Mouse (Mus musculus) limb, embryonic 14.5 days (tissue): ENCODE measurements around the gene Irgm2. TPM values are rescaled to one million over a fixed set of nuclear protein-coding genes. Genes with fewer than 3 reads are reported as not detected.
"Not testable (repeated sequence)": the region's sequence is repeated elsewhere in the genome, so short reads cannot be mapped to it uniquely, and the experiment has no call there.

Source experiments
- ATAC-seq: fragments of 200-750 bp; cut with Nextera tagmentation; 2 replicates; pipeline ENCODE4 v1.8.0; 2017; ENCODE audit warnings: low read depth, moderate number of reproducible peaks, moderate TSS enrichment; ENCODE audit not compliant: low FRiP score
- DNase-seq: peaks from one replicate; pipeline ENCODE4 v3.0.0-alpha.2; 2015; ENCODE audit warnings: low spot score
- H3K27ac ChIP-seq: fragments of 300-500 bp; sonication (generic); replicated peaks from 2 replicates; pipeline ENCODE4 v1.5.1; 2014; ENCODE audit warnings: low read depth, mild to moderate bottlenecking, low read length, moderate library complexity, mixed read lengths
- H3K27me3 ChIP-seq: fragments of 300-500 bp; sonication (generic); 2 replicates; pipeline ENCODE4 v1.6.1; 2014; ENCODE audit warnings: low read length, mixed read lengths; ENCODE audit not compliant: control insufficient read depth, insufficient read depth
- H3K36me3 ChIP-seq: fragments of 300-500 bp; sonication (generic); 2 replicates; pipeline ENCODE4 v1.6.1; 2014; ENCODE audit warnings: mild to moderate bottlenecking, low read length, moderate library complexity, mixed read lengths; ENCODE audit not compliant: control insufficient read depth, insufficient read depth
- H3K4me1 ChIP-seq: fragments of 300-500 bp; sonication (generic); 2 replicates; pipeline ENCODE4 v1.6.1; 2014; ENCODE audit warnings: antibody characterized with exemption, low read length, mixed read lengths; ENCODE audit not compliant: control insufficient read depth, insufficient read depth
- H3K4me2 ChIP-seq: fragments of 300-500 bp; sonication (generic); replicated peaks from 2 replicates; pipeline ENCODE4 v1.6.1; 2014; ENCODE audit warnings: low read depth, mild to moderate bottlenecking, low read length, moderate library complexity; ENCODE audit not compliant: severe bottlenecking
- H3K4me3 ChIP-seq: fragments of 300-500 bp; sonication (generic); replicated peaks from 2 replicates; pipeline ENCODE4 v1.5.1; 2014; ENCODE audit warnings: low read length
- H3K9ac ChIP-seq: fragments of 300-500 bp; sonication (generic); 2 replicates; pipeline ENCODE4 v1.6.1; 2014; ENCODE audit warnings: mild to moderate bottlenecking, low read depth, low read length, moderate library complexity; ENCODE audit not compliant: severe bottlenecking
- H3K9me3 ChIP-seq: fragments of 300-500 bp; sonication (generic); 2 replicates; pipeline ENCODE4 v1.6.1; 2016; ENCODE audit warnings: low read length; ENCODE audit not compliant: control insufficient read depth
- POLR2A ChIP-seq: fragments of 200-500 bp; IDR thresholded peaks from 2 replicates; pipeline ENCODE4 v1.8.0; 2012; ENCODE audit warnings: inconsistent platforms, mild to moderate bottlenecking, moderate library complexity, borderline replicate concordance; ENCODE audit not compliant: insufficient read depth, insufficient read length; ENCODE audit errors: extremely low read depth
- WGBS: fragments of 180-500 bp; shearing (Covaris S2); extraction: QIAGEN DNeasy Blood & Tissue Kit; methylation state at CpG from one replicate; pipeline ENCODE4 v1.1.7; 2014; 5-methylcytosine and 5-hydroxymethylcytosine counted together
- polyA plus RNA-seq, 2 experiments: library from polyadenylated mRNA; depleted of rRNA in 1 of 2; stranded (reverse) in 1 of 2; unstranded in 1 of 2; fragments of >200 nt; fragmentation: Nextera tagmentation in 1 of 2; extraction: Ambion mirVana in 1 of 2; gene quantifications; 2 replicates each; pipeline versions ENCODE4 v1.2.1 to v1.2.3; 2012 to 2014

The Irgm2 gene
- 2.2 and 2.3 TPM in 2 replicates for polyA plus RNA-seq (2012; rRNA removed)
- polyA plus RNA-seq (2014; fragmentation: Nextera tagmentation; extraction: Ambion mirVana) = 2.3 and 2.9 TPM in 2 replicates

- not testable (repeated sequence) for H3K36me3 ChIP-seq, H3K4me1 ChIP-seq, H3K27ac ChIP-seq, H3K27me3 ChIP-seq, H3K9me3 ChIP-seq
- ATAC-seq (peak; percentile 81), DNase-seq (peak; percentile 69)
- 7% methylated on average over 14 of the region's 15 CpGs for WGBS
- Histone ChIP-seq H3K4me2 (peak within 1 kb of the TSS; percentile 68), H3K4me3 (peak within 1 kb of the TSS; percentile 49), H3K9ac (peak within 1 kb of the TSS; percentile 54)
Measured at GRCm38 (mm10) chr11:58199229-58200037, at the start of gene Irgm2, which contains the start of gene Igtp. Irgm2 (plus strand) TSS chr11:58199618. Igtp (plus strand) TSS chr11:58199556.

- no peak overlapping the region for H3K9ac ChIP-seq
- no peaks in the 10 kb centered on the region for H3K27me3 ChIP-seq
- 91% methylated on average over 9 of the region's 9 CpGs for WGBS
- H3K9me3 ChIP-seq = no peaks in the 10 kb centered on the region
- no peak overlapping the region for H3K27ac ChIP-seq
- H3K4me3 ChIP-seq = no peak overlapping the region
- no peak overlapping the region for H3K4me2 ChIP-seq
- no peaks in the 10 kb centered on the region for H3K4me1 ChIP-seq
- ATAC-seq (no peak), DNase-seq (no peak)
- no peak for TF ChIP-seq POLR2A
- peaks cover 87% of the 10 kb centered on the region for H3K36me3 ChIP-seq
Measured at GRCm38 (mm10) chr11:58155458-58155857, 44.0 kb upstream of the Irgm2 start.

- Histone ChIP-seq H3K4me3 (no peak overlapping the region), H3K4me2 (no peak overlapping the region), H3K4me1 (no peaks in the 10 kb centered on the region), H3K27ac (no peak overlapping the region), H3K9ac (no peak overlapping the region), H3K9me3 (no peaks in the 10 kb centered on the region), H3K36me3 (peaks cover 89% of the 10 kb centered on the region), H3K27me3 (no peaks in the 10 kb centered on the region)
- WGBS = 78% methylated on average over 3 of the region's 3 CpGs
- TF ChIP-seq POLR2A = no peak
- DNase-seq = no peak
- ATAC-seq = no peak
Measured at GRCm38 (mm10) chr11:58156871-58157270, 42.5 kb upstream of the Irgm2 start.

GRCm38 (mm10) chr11:58165072-58165471, 34.3 kb upstream of the Irgm2 start:
- WGBS = 93% methylated on average over 2 of the region's 2 CpGs
- no peak for ATAC-seq
- peaks cover 61% of the 10 kb centered on the region for H3K36me3 ChIP-seq

GRCm38 (mm10) chr11:58167822-58168166, 31.6 kb upstream of the Irgm2 start:
- H3K27ac ChIP-seq = 0 out of 2 replicates have a peak overlapping the region, but pooled peaks have one; percentile 33
- peak overlapping the region; percentile 91 for H3K4me3 ChIP-seq
- H3K9ac ChIP-seq = peak overlapping the region; percentile 82
- H3K4me2 ChIP-seq = peak overlapping the region; percentile 80
- DNase-seq = no peak
- TF ChIP-seq POLR2A = no peak
- peaks cover 8% of the 10 kb centered on the region; the same call in 1 of the 2 replicates for H3K4me1 ChIP-seq
- under 1% methylated on average over 8 of the region's 8 CpGs for WGBS
- no peak for ATAC-seq
- H3K9me3 ChIP-seq = no peaks in the 10 kb centered on the region
- H3K27me3 ChIP-seq = no peaks in the 10 kb centered on the region
- peaks cover 38% of the 10 kb centered on the region for H3K36me3 ChIP-seq

More at GRCm38 (mm10) chr11:58165072-58165471, 34.3 kb upstream of the Irgm2 start:
- no peak for TF ChIP-seq POLR2A
- H3K4me3 ChIP-seq = no peak overlapping the region
- no peak overlapping the region for H3K27ac ChIP-seq
- DNase-seq = no peak
- H3K27me3 ChIP-seq = no peaks in the 10 kb centered on the region
- no peak overlapping the region for H3K4me2 ChIP-seq
- H3K4me1 ChIP-seq = peaks cover 2% of the 10 kb centered on the region; the same call in 1 of the 2 replicates
- no peaks in the 10 kb centered on the region for H3K9me3 ChIP-seq
- H3K9ac ChIP-seq = no peak overlapping the region
